Mouse (Mus musculus) embryonic facial prominence, embryonic 12.5 days (tissue): ENCODE results near the gene Smg5. TPM values are rescaled to one million over a fixed set of nuclear protein-coding genes. Genes with fewer than 3 reads are reported as not detected.
"Not testable (repeated sequence)": the region's sequence is repeated elsewhere in the genome, so short reads cannot be mapped to it uniquely, and the experiment has no call there.

Experiments
- ATAC-seq: fragments of 200-750 bp; cut with Nextera tagmentation; 2 replicates; pipeline ENCODE4 v1.8.0; 2017; ENCODE audit not compliant: insufficient number of reproducible peaks, insufficient read depth, low FRiP score, low TSS enrichment
- H3K27ac ChIP-seq: fragments of 300-500 bp; sonication (generic); 2 replicates; pipeline ENCODE4 v1.5.1; 2016; ENCODE audit warnings: mild to moderate bottlenecking
- H3K27me3 ChIP-seq: fragments of 300-500 bp; sonication (generic); 2 replicates; pipeline ENCODE4 v1.6.1; 2016; ENCODE audit warnings: mild to moderate bottlenecking, moderate library complexity
- H3K36me3 ChIP-seq: fragments of 300-500 bp; sonication (generic); 2 replicates; pipeline ENCODE4 v1.6.1; 2016; ENCODE audit warnings: mild to moderate bottlenecking
- H3K4me1 ChIP-seq: fragments of 300-500 bp; sonication (generic); 2 replicates; pipeline ENCODE4 v1.6.1; 2016
- H3K4me2 ChIP-seq: fragments of 300-500 bp; sonication (generic); replicated peaks from 2 replicates; pipeline ENCODE4 v1.6.1; 2016; ENCODE audit warnings: mild to moderate bottlenecking, moderate library complexity
- H3K4me3 ChIP-seq: fragments of 300-500 bp; sonication (generic); 2 replicates; pipeline ENCODE4 v1.5.1; 2016; ENCODE audit warnings: mild to moderate bottlenecking
- H3K9ac ChIP-seq: fragments of 300-500 bp; sonication (generic); 2 replicates; pipeline ENCODE4 v1.6.1; 2016; ENCODE audit warnings: mild to moderate bottlenecking, moderate library complexity
- H3K9me3 ChIP-seq: fragments of 300-500 bp; sonication (generic); 2 replicates; pipeline ENCODE4 v1.6.1; 2016; ENCODE audit warnings: mild to moderate bottlenecking, moderate library complexity
- WGBS: fragments of 180-500 bp; shearing (Covaris S2); methylation state at CpG from one replicate; pipeline ENCODE4 v1.1.7; 2016; 5-methylcytosine and 5-hydroxymethylcytosine counted together
- polyA plus RNA-seq: library from polyadenylated mRNA; unstranded; fragments of >200 nt; fragmentation: Nextera tagmentation; extraction: Ambion mirVana; gene quantifications from 2 replicates; pipeline ENCODE4 v1.2.1, GENCODE M21; 2016

Smg5 gene
- polyA plus RNA-seq, 1 experiment from 2014 or later = 65.1 TPM

- no peak overlapping the region for H3K4me2 ChIP-seq
- no peak overlapping the region for H3K4me3 ChIP-seq
- no peak overlapping the region for H3K9ac ChIP-seq
- 71% methylated on average over 5 of the region's 5 CpGs for WGBS
- no peaks in the 10 kb centered on the region for H3K4me1 ChIP-seq
- no peaks in the 10 kb centered on the region for H3K9me3 ChIP-seq
- peaks cover 6% of the 10 kb centered on the region for H3K27me3 ChIP-seq
- H3K36me3 ChIP-seq = peaks cover 78% of the 10 kb centered on the region
- ATAC-seq = no peak
- peak overlapping the region; percentile 37; the same call in 1 of the 2 replicates for H3K27ac ChIP-seq
These were observed 23.5 kb downstream of the Smg5 start for GRCm38 (mm10) chr3:88359584-88359983.

DNA sequence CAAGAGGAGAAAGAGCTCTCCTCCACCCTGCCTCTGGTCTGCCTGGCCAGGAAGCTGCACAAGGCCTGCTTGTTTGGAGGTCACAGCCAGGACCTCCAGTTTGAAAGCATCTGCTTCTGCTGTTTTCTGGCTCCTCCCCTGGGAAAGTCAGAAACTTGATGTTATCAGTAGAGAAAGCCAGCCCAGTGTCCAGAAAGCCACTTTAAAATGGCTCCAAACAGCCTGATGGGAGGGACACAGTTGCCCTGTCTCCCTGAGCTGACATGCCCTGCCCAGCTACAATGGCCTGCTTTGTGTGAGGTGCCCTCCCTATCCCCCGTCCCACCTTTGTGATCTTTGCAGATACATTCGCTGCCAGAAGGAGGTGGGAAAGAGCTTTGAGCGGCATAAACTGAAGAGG lies 23.9 kb downstream of the Smg5 start:
- 38% methylated on average over 3 of the region's 3 CpGs for WGBS
- no peak for ATAC-seq
- H3K4me2 ChIP-seq = no peak overlapping the region
- H3K4me3 ChIP-seq = no peak overlapping the region
- no peaks in the 10 kb centered on the region for H3K4me1 ChIP-seq
- peaks cover 10% of the 10 kb centered on the region for H3K27me3 ChIP-seq
- H3K36me3 ChIP-seq = peaks cover 74% of the 10 kb centered on the region
- no peak overlapping the region for H3K9ac ChIP-seq
- peak overlapping the region; percentile 48; the same call in 1 of the 2 replicates for H3K27ac ChIP-seq
- no peaks in the 10 kb centered on the region for H3K9me3 ChIP-seq

- no peak for ATAC-seq
- Histone ChIP-seq H3K4me3 (no peak overlapping the region), H3K36me3 (peaks cover 63% of the 10 kb centered on the region), H3K27me3 (peaks cover 21% of the 10 kb centered on the region), H3K4me2 (no peak overlapping the region), H3K4me1 (no peaks in the 10 kb centered on the region), H3K9me3 (no peaks in the 10 kb centered on the region), H3K9ac (no peak overlapping the region), H3K27ac (no peak overlapping the region)
- WGBS = 81% methylated on average over 6 of the region's 6 CpGs
These were observed 25.0 kb downstream of the Smg5 start for GRCm38 (mm10) chr3:88361096-88361495.

- Histone ChIP-seq H3K36me3 (peaks cover 56% of the 10 kb centered on the region), H3K27me3 (peaks cover 25% of the 10 kb centered on the region), H3K4me2 (no peak overlapping the region), H3K9ac (no peak overlapping the region), H3K4me3 (no peak overlapping the region), H3K4me1 (no peaks in the 10 kb centered on the region), H3K27ac (no peak overlapping the region), H3K9me3 (no peaks in the 10 kb centered on the region)
- no peak for ATAC-seq
- WGBS = 91% methylated on average over 2 of the region's 2 CpGs
These were observed 25.7 kb downstream of the Smg5 start for GRCm38 (mm10) chr3:88361612-88362313.

- Histone ChIP-seq H3K4me3 (no peak overlapping the region), H3K27ac (no peak overlapping the region), H3K9me3 (no peaks in the 10 kb centered on the region), H3K27me3 (peaks cover 25% of the 10 kb centered on the region), H3K4me2 (no peak overlapping the region), H3K4me1 (no peaks in the 10 kb centered on the region), H3K9ac (no peak overlapping the region), H3K36me3 (peaks cover 38% of the 10 kb centered on the region)
- WGBS = 42% methylated on average over 4 of the region's 4 CpGs
- ATAC-seq = no peak
These were observed 27.6 kb downstream of the Smg5 start for GRCm38 (mm10) chr3:88363700-88364099.

- H3K27me3 ChIP-seq = peaks cover 25% of the 10 kb centered on the region
- H3K27ac ChIP-seq = no peak within 1 kb of the TSS
- H3K36me3 ChIP-seq = peaks cover 32% of the 10 kb centered on the region
- H3K4me1 ChIP-seq = no peaks in the 10 kb centered on the region
- no peak within 1 kb of the TSS for H3K9ac ChIP-seq
- no peaks in the 10 kb centered on the region for H3K9me3 ChIP-seq
- H3K4me3 ChIP-seq = 0 out of 2 replicates have a peak within 1 kb of the TSS, but pooled peaks have one; percentile 5
- no peak for ATAC-seq
- WGBS = under 1% methylated on average over 16 of the region's 16 CpGs
- H3K4me2 ChIP-seq = peak within 1 kb of the TSS; percentile 18; the same call in 1 of the 2 replicates
These were observed 28.3 kb downstream of the Smg5 start, which contains the start of gene Paqr6 for GRCm38 (mm10) chr3:88364337-88364736. Gene Paqr6, plus strand, starts transcription at chr3:88364584.

GRCm38 (mm10) chr3:88365705-88366361 lies 29.8 kb downstream of the Smg5 start:
- H3K36me3 ChIP-seq = peaks cover 17% of the 10 kb centered on the region
- no peak overlapping the region for H3K27ac ChIP-seq
- H3K4me3 ChIP-seq = no peak overlapping the region
- no peaks in the 10 kb centered on the region for H3K4me1 ChIP-seq
- no peak overlapping the region; the same call in 1 of the 2 replicates for H3K4me2 ChIP-seq
- H3K9me3 ChIP-seq = peaks cover 8% of the 10 kb centered on the region; the same call in 1 of the 2 replicates
- no peak; the same call in 1 of the 2 replicates for ATAC-seq
- peaks cover 25% of the 10 kb centered on the region for H3K27me3 ChIP-seq
- 37% methylated on average over 34 of the region's 34 CpGs for WGBS
- H3K9ac ChIP-seq = no peak overlapping the region

DNA sequence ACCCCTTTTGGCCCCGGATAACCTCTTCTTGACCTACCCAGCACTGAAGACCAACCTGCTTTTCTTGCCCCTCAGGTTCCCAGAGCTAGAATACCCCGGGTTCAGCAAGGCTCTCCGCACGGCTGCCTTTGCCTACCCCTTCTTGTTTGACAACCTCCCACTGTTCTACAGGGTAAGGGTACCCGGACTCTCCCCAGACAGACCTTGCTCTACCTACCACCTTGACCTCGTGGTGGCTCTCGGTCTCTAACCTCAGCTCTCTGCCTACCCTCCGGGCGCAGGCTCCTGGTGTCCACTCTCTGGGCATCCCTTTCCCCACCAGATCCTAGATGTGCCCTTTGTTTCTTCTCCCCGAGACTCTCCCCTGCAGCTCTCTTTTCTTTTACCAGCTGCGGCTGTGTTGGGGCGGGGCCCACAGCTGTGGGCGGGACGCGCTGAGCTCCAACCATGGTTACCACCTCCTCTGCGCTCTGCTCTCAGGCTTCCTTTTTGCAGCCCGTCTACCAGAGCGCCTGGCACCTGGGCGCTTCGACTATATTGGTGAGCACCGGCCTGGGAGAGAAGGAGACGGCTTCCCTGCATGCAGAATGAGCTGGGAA lies 30.9 kb downstream of the Smg5 start:
- not testable (repeated sequence) for H3K9ac ChIP-seq, H3K27ac ChIP-seq, H3K9me3 ChIP-seq, H3K36me3 ChIP-seq, H3K4me1 ChIP-seq
- WGBS = 5% methylated on average over 22 of the region's 22 CpGs
- ATAC-seq = peak; percentile 76
- Histone ChIP-seq H3K4me3 (peak overlapping the region; percentile 24; the same call in 1 of the 2 replicates), H3K27me3 (peaks cover 25% of the 10 kb centered on the region), H3K4me2 (peak overlapping the region; percentile 40)

DNA sequence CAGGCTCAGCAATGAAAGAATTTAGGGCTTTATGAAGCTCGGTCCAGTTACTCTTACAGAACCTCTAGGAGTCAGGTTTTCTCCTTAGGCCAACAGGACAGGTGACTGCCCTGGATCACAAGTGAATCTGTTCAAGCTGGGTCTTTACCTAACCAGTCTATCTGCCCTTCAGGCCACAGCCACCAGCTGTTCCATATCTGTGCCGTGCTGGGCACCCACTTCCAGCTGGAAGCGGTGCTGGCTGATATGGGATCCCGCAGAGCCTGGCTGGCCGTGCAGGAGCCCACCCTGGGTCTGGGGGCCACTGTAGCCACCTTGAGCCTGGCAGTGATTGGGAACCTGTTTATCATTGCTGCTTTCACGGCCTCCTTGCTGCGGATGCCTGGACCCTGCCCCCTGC lies 31.5 kb downstream of the Smg5 start:
- peaks cover 25% of the 10 kb centered on the region for H3K27me3 ChIP-seq
- ATAC-seq = 0 out of 2 replicates have a peak, but pooled peaks have one; percentile 12
- not testable (repeated sequence) for H3K27ac ChIP-seq, H3K4me2 ChIP-seq, H3K9me3 ChIP-seq, H3K9ac ChIP-seq, H3K36me3 ChIP-seq, H3K4me3 ChIP-seq, H3K4me1 ChIP-seq
- WGBS = 43% methylated on average over 3 of the region's 7 CpGs

DNA sequence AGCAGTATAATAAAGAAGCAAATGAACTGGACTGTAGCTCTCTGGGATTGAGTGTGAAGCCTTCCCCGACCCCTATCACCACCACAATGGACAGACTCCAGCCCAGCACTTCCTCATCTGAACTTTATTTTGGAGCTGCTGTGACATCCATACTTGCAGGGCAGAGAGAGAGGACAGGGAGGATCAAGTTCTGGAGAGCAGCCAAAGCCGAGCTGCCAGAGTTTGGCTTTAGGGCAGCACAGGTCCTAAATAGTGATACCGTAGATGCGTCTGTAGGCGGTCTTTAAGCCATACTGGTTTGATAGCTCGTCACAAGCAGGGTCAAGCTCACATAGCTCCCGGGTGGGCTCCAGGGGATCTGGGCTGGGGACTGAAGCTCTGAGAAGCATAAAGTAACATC lies 32.5 kb downstream of the Smg5 start:
- H3K4me2 ChIP-seq, H3K27ac ChIP-seq, ATAC-seq, H3K4me1 ChIP-seq, H3K9ac ChIP-seq, H3K36me3 ChIP-seq, H3K9me3 ChIP-seq, H3K4me3 ChIP-seq: not testable (repeated sequence)
- peaks cover 25% of the 10 kb centered on the region for H3K27me3 ChIP-seq
- WGBS = 85% methylated on average over 7 of the region's 7 CpGs

- not testable (repeated sequence) for H3K4me2 ChIP-seq, H3K9me3 ChIP-seq, H3K27ac ChIP-seq, H3K4me1 ChIP-seq, H3K27me3 ChIP-seq, H3K36me3 ChIP-seq, H3K9ac ChIP-seq, H3K4me3 ChIP-seq, ATAC-seq
- WGBS = 91% methylated on average over 9 of the region's 9 CpGs
These were observed 36.6 kb downstream of the Smg5 start, which contains the start of gene Bglap3 for GRCm38 (mm10) chr3:88372643-88373042. Gene Bglap3, minus strand, starts transcription at chr3:88372743.
